Mouse (Mus musculus) cerebellum, postnatal 25 days (tissue): ENCODE data around the gene Zfp949.

Source experiments
- DNase-seq, 2 experiments: peaks; one replicate each; pipeline ENCODE4 v3.0.0; 2021; ENCODE audit warnings: mixed read lengths in 2 of 2

Gene Zfp949

DNA sequence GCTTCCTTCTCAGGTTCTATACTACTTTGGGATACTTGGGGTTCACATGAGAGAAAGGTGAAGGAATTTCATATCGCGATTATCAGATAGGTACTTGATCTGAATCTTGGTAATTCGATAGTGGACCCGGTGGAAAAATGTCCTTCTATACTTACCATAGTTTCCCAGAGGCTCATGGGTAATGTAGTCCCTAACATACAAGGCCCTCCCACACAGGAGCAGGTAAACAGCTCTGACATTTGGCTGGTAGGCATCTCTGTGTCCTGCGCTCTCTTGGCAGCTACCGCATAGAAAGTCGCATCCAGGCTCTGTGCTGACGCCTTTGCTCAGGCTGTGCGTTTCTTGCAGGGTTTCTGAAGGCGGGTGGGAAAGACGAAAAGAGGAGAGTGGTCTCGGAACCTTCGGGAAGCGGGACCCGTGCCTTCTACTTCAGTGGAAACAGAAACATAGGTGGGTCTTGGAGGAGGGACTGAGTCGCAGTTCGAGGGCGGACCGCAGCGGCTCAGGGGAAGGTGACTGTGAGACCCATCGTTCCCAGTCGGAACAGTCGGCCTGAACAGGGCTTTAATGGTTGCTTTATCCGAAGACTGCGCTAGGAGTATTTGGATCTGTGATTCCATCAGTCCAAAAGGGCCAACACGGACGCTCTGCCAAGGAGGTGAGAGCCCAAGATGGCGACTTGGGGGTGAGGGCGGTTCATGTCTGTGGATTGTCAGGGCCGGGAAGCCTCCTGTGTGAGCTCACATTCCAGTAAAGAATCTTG is at the start of gene Zfp949:
Gene Zfp949, plus strand, starts transcription at position 170 of the 763 bp plus-strand sequence.
- DNase-seq: peak; percentile 84 to 88

DNA sequence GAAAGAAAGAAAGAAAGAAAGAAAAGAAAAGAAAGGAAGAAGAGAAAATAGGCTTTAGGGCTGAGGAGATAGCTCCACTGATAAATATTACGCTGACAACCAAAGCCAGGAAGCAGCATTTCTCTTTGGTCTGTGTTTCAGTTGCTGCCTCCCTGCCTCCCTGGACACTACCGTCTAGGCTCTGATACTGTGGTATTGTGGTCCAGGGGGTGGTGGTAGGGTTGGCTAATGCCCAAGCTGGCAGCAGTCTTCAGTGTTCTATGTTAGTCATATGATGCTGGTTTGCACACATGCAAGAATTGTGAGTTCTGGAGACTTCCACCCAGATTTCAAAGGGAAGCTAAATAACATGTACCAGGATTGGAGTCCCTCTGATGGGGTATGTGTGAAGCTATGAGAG is 47.7 kb upstream of the Zfp949 start:
- no peak for DNase-seq

DNA sequence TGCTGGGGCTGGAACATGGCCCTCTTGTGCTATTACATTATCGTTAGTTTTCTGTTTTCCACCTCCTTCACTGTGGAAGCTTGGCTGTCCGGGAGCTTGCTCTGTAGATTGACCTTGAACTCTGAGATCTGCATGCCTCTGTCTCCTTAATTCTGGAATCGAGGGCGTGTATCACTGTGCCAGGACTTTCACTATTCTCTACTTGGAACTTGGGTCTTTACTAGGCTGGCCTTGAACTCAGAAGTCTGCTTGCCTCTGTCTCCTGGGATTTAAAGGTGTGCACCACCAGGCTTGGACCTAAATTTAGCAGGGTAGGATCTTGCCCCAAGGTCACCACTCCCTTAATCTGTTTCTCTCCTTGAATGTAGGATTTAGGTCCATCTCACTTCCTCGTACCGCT is 46.0 kb upstream of the Zfp949 start:
- DNase-seq: no peak

DNA sequence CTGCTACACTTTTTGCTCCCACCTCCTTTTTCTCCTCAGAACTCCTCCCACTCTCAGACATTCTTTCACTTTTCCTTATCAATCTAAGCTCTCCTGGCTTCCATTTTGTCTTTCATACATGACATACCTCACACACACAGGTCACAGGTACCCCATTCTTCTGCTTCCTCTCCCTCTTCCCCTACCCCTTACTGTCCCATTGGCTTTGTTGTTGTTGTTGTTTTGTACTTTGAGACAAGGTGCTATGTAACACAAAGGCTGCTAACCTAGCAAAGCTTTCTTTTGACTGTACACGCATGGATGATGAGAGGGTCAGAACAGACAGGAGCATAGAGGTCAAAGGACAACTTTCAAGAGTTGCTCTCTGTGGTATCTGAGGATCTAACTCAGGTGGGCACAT is 32.3 kb upstream of the Zfp949 start:
- no peak for DNase-seq

DNA sequence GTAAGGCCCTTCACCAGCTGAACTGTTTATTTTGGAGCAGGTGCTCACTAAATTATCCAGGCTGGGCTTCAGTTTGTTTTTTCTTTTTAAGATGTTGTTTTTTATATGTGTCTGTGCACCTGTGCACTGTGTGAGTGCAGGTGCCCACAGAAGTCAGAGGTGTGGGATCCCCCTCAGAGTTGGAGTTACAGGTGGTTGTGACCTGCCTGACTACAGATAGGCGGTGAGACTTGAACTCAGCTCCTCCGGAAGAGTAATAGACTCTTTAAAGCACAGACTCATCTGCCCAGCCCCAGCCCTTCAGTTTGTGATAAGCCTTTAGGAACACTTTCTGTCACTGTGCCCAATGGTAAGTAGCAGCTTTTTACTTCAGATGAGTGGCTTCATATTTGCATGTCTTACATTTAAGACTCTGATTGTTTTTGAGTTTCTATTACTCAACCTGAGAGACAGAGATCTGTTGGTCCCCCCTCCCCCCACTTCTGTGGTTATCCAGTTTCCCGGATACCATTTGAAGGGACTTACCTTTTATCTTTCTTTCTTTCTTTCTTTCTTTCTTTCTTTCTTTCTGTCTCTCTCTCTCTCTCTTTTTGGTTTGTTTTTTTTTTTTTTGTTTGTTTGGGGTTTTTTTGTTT is 31.3 kb upstream of the Zfp949 start:
- DNase-seq: no peak

DNA sequence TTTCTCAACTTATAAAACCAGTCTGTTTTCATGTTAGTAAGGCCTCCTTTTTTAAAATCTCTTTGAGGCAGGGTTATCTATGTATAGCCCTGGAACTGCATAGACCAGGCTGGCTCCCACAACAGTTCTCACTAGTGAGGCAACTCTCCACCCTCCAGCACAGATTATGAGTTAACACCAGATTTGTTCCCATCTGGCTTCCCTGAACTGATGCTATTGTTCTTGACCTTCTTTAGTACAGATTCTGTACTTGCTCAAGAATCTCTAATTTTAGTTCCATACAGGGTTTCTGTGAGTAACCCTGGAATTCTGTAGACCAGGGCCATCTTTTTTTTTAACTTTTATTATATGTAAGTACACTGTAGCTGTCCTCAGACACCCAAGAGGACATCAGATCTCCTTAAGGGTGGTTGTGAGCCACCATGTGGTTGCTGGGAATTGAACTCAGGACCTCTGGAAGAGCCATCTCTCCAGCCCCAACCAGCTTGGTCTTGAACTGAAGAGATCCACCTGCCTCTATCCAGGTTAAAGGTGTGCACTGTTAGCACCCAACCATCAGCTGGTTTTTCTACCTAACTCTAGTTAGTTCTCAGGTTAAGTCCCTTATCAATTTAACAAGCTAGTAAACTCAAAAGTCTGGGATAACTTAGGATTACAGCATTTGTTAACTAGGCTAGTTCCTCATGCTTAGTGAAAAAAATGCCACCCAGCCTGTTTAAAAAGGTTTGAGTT is 28.3 kb upstream of the Zfp949 start:
- no peak for DNase-seq

DNA sequence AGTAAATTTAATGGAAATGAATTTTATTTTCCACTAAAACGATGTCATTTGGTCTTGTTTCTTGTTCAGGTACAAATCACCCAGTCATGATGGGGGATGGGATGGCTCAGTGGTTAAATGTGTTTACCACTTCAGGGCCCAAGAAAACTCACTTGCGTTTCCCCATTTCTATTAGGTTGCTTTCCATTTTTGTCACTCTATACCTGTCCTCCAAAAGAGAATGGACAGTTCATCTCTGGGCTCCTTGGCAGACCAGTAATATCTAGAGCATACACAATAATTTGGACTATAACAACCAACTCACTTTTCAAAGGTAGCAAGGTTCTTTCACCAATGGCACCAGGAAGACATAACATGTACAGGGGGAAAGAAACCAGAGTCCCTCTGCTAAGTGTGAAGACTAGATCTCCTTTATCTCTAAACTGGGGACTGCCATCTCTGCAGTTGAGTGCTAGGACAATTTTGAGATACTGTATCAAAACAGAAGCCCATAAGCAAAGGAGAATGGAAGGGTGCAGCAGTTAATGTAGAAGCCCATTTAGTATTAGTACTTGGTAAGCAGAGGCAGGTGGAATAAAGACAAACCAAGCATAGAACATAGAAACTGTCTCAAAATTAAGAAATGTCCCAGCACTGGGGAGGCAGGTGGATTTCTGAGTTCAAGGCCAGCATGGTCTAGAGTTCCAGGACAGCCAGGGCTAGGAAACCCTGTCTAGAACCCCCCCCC is 27.5 kb upstream of the Zfp949 start:
- no peak for DNase-seq

DNA sequence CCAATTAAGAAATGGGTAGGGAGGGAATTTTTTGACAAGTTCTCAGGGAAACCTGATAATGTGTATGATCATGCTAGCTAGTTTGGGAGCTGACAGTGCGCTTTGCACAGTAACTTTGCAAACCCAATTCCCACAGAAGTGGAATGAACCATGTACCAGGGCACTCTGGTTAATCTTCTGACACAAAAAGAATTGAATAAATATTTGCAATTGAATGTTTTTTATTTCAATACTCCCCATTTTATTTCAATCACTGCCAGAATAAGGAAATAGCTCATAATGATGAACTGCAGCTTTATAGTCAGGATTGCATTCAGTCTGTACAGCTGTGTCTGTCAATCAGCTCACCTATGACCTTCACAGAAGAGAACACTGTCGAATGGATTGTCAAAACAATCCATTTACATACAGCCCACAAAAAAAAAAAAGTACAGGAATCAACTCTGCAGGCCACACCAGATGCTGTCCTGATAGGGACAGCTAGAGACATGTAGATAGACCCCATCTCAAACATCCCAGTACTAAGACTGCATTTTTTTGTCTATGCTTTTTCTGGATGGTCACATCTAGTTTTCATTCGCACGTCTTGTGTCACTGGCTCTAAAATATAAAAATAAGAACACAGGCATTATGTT is 26.9 kb upstream of the Zfp949 start:
- DNase-seq: no peak

DNA sequence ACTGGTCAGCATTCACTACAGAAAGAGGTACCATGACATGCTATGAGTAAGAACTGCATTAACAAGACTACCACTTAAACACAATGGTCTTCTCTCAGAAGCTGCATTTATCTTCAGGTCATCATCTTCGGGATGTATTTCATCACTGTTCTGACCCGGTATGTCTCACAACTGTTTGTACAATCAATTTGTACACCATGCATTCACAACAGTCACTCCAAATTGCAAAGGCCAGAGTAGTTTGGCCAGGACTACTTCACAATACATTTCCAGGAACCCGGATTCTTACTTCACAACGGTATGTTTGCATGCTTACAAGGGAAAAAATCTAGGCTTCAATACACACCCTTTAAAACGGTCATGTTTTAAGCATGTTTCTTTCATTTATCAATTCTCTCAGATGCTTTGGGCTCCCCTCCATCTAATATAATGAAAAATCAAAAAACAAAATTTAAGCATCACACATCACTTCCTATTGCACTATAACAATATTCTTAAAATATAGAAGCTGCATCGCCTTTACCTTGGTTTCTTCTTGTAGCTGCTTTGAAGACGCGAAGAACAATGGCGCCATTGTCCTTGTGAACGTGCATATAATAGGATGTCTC is 25.8 kb upstream of the Zfp949 start:
- no peak for DNase-seq

DNA sequence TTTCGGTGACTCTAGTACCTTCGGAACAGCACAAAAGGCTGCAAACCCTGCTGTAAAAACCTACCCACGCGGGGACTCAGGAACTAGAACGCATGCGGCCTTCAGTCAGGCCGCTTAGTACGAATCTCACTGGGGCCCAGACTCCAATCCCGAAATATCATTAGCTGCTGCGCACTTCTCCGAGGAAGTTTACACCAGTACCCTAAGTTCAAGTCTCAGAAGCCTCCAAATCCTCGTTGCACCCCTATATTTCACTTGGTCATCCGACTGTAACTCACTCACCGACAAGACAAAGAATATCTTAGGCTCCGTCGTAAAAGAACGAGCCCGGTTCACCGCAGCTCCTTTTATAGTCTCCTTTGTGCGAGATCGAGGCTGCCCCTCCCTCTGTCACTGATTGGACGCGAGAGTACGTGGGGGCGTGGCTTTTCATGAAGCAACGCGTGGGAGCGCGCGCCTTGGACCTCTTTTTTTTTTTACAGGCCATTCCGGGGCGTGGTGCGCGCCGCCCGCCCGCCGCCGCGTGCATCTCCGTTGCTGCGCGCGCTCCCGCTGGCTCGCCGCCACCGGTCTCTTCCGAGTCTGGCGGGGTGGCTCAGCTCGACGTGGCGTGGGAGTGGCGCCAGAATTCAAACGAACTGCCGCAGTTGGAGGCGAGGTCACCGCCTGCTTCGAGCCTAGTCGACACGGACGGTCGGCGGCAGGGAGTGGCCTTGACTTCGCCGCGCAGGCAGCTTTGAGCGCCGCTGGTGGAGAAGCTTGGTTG is 25.1 kb upstream of the Zfp949 start:
- peak; percentile 95 to 98 for DNase-seq

DNA sequence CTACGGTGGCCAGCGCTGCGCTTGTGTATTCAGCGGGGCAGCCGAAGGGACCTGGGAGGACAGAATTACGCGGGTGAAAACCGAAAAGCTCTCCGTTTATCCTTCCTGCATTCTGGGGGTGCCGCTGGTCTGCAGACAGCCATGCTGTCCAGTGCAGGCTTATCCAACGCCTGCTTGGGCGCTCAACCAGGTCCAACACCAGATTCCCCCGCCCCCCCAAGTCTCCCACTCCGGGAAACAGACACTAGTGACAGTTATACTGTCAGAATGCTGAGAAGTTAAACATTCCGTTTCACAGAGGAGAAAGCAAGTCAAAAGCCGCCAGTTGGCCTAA is 24.5 kb upstream of the Zfp949 start:
- no peak for DNase-seq

DNA sequence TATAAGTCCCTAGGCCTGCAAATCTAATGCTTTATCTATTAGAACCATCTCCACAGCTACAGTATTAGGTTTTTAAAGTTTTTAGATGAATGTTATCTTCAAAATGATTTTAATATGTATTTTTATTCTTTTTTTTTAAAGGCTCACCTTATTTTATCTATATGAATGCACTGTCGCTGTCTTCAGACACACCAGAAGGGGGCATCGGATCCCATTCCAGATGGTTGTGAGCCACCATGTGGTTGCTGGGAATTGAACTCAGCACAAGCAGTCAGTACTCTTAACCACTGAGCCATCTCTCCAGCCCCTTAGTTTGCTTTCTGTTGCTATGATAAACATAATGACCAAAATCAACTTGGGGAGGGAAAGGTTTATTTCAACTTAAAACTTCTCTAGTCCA is 23.5 kb upstream of the Zfp949 start:
- no peak for DNase-seq

DNA sequence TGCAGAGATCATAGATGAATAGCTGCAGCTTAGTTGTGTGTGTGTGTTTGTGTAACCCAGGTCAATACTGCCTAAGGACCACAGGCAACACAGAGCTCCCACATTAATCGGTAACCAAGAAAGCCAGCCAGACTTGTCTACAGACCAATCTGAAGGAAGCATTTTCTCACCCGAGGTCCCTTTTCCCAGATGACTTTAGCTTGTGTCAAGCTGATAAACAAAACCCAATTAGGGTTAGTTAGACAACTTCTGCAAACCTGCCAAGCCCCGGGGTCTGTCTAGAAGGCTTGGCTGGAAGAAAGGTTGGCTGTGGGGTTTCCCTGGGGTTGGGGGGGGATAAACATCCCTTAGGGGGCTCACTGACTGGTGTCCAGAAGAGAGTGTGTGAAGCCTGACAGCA is 23.0 kb upstream of the Zfp949 start:
- no peak for DNase-seq

DNA sequence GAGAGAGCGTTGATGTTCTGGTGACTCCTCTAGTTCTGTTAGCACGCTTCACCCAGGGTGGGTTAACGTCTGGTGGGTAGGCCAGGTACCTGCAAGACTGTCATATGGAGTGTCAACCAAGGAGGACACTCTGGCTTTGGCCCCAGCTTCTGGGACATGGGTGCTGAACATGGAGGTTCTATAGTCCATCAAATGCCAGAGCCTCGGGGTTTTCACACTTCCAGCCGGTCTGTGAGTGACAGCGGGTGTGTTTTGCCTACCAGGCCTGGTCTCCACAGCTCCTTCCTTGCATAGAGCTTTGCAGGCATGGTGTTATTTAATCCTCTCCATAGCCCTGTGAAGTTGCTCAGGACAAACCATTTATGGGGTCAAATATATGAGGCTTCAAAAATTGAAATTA is 22.5 kb upstream of the Zfp949 start:
- DNase-seq: no peak

DNA sequence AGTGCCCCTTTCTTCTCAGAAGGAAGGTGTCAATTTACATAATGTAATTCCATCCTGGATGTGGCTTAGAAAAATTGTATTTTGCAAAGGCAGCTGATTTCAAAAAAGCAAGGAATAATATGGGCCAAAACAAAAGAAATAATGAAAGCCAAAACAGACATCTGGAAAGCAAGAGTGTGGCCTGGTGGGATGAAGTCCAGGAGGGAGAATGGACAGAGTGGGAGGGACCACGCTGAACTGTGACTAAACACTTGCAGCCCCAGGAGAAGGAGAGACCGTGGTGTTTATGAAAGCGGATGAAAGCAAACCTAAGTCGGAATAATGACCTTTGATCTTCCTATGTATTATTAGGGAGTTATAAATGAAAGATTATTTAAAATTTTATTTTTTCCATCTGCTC is 19.9 kb upstream of the Zfp949 start:
- DNase-seq: no peak

DNA sequence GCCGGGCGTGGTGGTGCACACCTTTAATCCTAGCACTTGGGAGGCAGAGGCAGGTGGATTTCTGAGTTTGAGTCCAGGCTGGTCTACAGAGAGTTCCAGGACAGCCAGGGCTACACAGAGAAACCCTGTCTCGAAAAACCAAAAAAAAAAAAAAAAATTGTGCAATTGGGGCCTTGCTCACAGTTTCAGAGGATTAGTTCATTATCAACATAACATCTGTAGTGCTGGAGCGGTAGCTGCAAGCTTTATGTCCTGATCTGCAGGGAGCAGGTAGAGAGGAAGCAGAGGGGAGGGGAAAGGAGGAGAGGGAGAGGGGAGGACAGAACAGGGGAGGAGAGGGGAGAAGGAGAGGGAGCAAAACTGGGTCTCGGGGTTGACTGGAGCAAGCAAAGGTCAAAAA is 19.1 kb upstream of the Zfp949 start:
- no peak for DNase-seq

DNA sequence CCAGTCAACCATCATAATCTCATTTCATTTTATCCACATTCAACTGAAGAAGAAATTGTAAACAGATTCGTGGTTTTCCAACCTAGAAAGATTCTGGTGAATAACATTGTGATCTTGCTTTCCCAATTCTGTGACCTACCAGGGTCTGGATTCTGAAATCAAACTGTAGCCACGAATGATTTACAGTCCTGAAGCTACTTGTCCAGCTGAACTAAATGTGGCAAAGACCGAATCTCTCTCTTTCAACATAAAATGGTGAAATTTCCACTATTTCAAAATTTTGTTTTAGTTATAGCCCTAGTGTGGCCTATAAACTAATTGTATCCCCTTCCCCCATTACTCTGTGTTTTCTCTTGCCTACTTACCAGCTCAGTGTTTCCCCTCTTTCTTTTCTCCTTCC is 18.2 kb upstream of the Zfp949 start:
- no peak for DNase-seq

DNA sequence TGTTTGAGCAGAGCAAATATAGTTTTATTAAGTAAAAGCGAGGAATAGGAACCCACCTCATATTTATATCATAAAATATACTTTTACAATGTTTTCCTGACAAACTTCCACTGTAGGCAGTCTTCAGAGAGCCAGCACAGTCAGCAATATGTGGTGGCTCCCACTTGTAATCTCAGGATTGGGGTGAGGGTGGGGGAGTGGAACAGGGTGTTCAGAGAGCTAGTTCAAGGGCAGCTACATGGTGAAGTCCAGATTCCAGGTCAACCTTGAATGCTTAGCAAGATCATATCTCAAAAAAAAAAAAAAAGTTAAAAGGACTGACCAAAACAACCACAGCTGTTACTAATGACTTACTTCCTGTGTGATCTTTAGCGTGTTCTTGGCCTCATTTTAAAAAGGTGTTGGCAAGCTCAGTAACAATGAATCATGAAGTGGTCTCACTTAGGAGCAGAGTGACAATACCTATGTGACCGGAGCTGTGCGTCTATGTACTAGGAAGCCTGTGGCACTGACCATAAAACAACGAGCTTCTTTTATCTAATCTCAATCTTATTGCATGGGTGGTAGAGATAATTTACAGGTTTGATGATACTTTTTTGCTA is 17.7 kb upstream of the Zfp949 start:
- no peak for DNase-seq

DNA sequence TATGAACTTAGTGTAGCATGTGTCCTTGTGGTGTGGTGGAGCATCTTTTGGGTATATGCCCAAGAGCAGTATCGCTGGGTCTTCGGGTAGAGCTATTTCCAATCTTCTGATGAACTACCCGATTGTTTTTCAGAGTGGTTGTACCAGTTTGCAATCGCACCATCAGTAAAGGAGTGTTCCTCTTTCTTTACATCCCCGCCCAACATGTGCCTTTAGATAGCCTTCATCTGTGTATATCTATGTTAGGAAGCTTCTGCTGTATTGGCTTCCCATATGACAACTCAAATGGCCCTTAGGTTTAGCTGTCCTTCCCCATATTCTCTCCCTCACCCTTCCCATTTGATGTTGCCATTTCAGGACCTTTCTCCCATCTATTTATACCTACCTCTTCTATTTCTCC is 13.7 kb upstream of the Zfp949 start:
- no peak for DNase-seq

DNA sequence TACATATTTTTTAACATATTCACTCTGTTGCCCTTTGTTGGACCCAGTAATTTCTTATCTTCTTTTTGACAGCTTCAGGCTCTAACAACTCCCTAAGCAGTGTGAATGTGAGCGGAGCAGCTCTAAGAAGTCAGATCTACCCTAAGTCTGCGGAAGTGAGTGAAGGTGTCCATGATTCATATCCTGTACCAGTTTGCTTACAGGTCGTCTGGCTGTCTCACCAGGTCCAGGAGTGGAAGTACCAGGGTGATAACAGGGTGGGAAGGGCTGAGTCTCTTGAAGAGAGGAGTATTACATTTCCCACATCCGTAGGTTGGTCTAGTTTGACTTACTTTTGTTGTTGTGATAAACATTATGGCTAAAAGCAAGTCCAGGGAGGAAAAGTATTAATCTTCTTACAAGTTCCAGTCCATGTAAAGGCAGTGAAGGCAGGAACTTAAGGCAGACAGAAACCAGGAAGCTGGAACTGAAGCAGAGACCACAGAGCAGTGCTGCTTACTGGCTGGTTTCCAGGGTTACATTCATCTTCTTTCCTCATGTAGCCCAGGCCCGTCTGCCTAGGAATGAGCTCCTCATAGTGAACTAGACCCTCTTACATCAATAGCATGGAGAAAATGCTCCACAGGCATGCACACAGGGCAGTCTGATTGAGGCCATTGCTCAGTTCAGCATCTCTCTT is 8.1 kb upstream of the Zfp949 start:
- DNase-seq: no peak

DNA sequence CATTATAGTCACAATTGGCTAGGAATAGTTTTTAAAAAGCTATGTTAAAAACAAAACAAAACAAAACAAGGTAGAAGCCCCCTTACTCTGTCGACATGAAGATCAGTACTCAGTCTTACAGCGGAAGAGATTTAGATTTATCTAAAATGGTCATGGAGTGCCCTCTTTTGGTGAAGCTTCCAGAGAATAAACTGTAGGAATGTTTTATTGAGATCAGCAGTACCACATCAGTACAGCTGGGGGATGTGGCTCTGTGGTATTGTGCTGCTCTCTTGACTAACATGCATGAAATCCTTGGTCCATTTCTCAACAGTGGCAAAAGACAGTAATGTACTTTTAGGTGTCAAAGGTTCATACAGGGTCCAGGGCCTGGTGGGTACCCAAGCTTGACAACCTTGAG is 5.0 kb upstream of the Zfp949 start:
- no peak for DNase-seq
